Comparison of ENCODE assay signal across 15 mouse cellular contexts in the genomic region with DNA sequence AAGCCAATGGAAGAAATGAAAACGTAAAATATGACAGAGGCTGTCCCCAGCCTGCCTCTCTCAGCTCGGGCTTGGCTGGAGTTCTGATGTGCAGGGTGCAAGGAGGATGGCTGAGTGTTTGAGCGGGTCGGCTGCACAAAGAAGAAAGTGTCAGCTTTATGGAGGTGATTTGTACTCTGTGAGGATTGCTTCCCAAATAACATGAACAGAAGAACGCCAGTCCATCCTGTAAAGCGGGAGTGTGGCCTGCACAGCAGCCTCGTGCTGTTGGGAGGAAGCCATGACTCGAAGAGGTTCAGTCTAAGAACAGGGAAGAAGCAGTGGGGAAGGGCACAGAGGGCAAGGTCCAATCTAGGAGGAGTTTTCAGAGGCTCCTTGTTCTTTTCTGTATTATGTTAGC. TPM values are rescaled to one million over a fixed set of nuclear protein-coding genes. Genes with fewer than 3 reads are reported as not detected.
DNase-seq lines count a peak whose midpoint lies in the region; ATAC-seq lines count a peak whose summit lies in the region.
"Had no signal": no experiment of that assay in that cellular context is flagged by ENCODE, and none has a peak within 500 bp of the region (broad histone marks: within the 10 kb centered on the region; RNA-seq: fewer than 3 reads in every experiment).

No protein-coding gene starts in this region.

- no peak overlapping the region for H3K4me2 ChIP-seq in kidney, embryonic 14.5 days (replicated peaks; ENCODE audit: low read depth, low read length)
- peak overlapping the region; percentile 24; the same call in 1 of the 2 replicates for H3K4me2 ChIP-seq in stomach, embryonic 16.5 days (ENCODE audit: low read depth, low read length)
- H3K4me2 ChIP-seq in forebrain, embryonic 12.5 days, result no peak overlapping the region
- H3K4me2 ChIP-seq in forebrain, embryonic 11.5 days (ENCODE audit: low read depth, low read length, severe bottlenecking), result no peak overlapping the region
- H3K4me2 ChIP-seq: heart, embryonic 13.5 days had no signal

- ATAC-seq in kidney, embryonic 14.5 days (ENCODE audit: low FRiP score, low TSS enrichment), result peak; percentile 89
- peak; percentile 63; the same call in 1 of the 2 replicates for ATAC-seq in stomach, embryonic 16.5 days (ENCODE audit: insufficient read depth, low FRiP score)
- ATAC-seq in forebrain, embryonic 12.5 days (ENCODE audit: low FRiP score), result no peak
- no peak for ATAC-seq in forebrain, embryonic 11.5 days (replicated peaks; ENCODE audit: low FRiP score)

- H3K27ac ChIP-seq in kidney, embryonic 14.5 days (ENCODE audit: low read depth, low read length), result peak overlapping the region; percentile 42; the same call in 1 of the 2 replicates
- peak overlapping the region; percentile 68 for H3K27ac ChIP-seq in stomach, embryonic 16.5 days (ENCODE audit: low read length)
- no peak overlapping the region for H3K27ac ChIP-seq in forebrain, embryonic 12.5 days
- no peak overlapping the region for H3K27ac ChIP-seq in forebrain, embryonic 11.5 days (ENCODE audit: low read depth, low read length)
- H3K27ac ChIP-seq: embryonic facial prominence, embryonic 10.5 days; heart, embryonic 13.5 days had no signal

- no peaks in the 10 kb centered on the region for H3K4me1 ChIP-seq in kidney, embryonic 14.5 days (ENCODE audit: control insufficient read depth, insufficient read depth, low read length)
- H3K4me1 ChIP-seq in stomach, embryonic 16.5 days (ENCODE audit: control insufficient read depth, insufficient read depth, low read length), result peaks cover 12% of the 10 kb centered on the region; the same call in 1 of the 2 replicates
- no peaks in the 10 kb centered on the region for H3K4me1 ChIP-seq in forebrain, embryonic 12.5 days
- no peaks in the 10 kb centered on the region for H3K4me1 ChIP-seq in forebrain, embryonic 11.5 days (replicated peaks; ENCODE audit: control insufficient read depth, insufficient read depth, low read length)
- H3K4me1 ChIP-seq: embryonic facial prominence, embryonic 10.5 days; megakaryocyte, embryonic 14.5 days had no signal

- no peak overlapping the region for H3K9ac ChIP-seq in kidney, embryonic 14.5 days (ENCODE audit: low read depth, low read length)
- no peak overlapping the region for H3K9ac ChIP-seq in stomach, embryonic 16.5 days (ENCODE audit: low read length)
- no peak overlapping the region for H3K9ac ChIP-seq in forebrain, embryonic 12.5 days
- no peak overlapping the region for H3K9ac ChIP-seq in forebrain, embryonic 11.5 days (ENCODE audit: low read length)
- H3K9ac ChIP-seq: heart, embryonic 13.5 days had no signal

- H3K27me3 ChIP-seq in kidney, embryonic 14.5 days (ENCODE audit: control insufficient read depth, insufficient read depth, low read length), result no peaks in the 10 kb centered on the region
- no peaks in the 10 kb centered on the region for H3K27me3 ChIP-seq in stomach, embryonic 16.5 days (ENCODE audit: control insufficient read depth, insufficient read depth, low read length)
- H3K27me3 ChIP-seq in forebrain, embryonic 12.5 days, result no peaks in the 10 kb centered on the region
- no peaks in the 10 kb centered on the region for H3K27me3 ChIP-seq in forebrain, embryonic 11.5 days (ENCODE audit: control insufficient read depth, insufficient read depth, low read length)
- H3K27me3 ChIP-seq: CH12.LX; heart, embryonic 13.5 days; megakaryocyte, embryonic 14.5 days had no signal

- DNase-seq in kidney, adult 11 months, result peak; percentile 11
- peak; percentile 61 for DNase-seq in large intestine, adult 2 months (ENCODE audit: low read depth, low spot score)
- DNase-seq in adipocyte (ENCODE audit: low spot score), result no peak
- DNase-seq in forebrain, embryonic 11.5 days (ENCODE audit: low spot score), result no peak
- DNase-seq: cerebellum, postnatal 14 days; gastrocnemius, postnatal 25 days; heart, postnatal 4 days had no signal

- WGBS in kidney, embryonic 14.5 days, result 11% methylated on average over 8 of the region's 8 CpGs
- WGBS in large intestine, adult 2 months, result 20% methylated on average over 8 of the region's 8 CpGs
- 38% methylated on average over 8 of the region's 8 CpGs for WGBS in stomach, embryonic 16.5 days
- WGBS in forebrain, embryonic 12.5 days, result 82% methylated on average over 8 of the region's 8 CpGs
- 88% methylated on average over 8 of the region's 8 CpGs for WGBS in forebrain, embryonic 11.5 days

- H3K36me3 ChIP-seq in kidney, embryonic 14.5 days (ENCODE audit: control insufficient read depth, insufficient read depth, low read length), result no peaks in the 10 kb centered on the region
- no peaks in the 10 kb centered on the region for H3K36me3 ChIP-seq in stomach, embryonic 16.5 days (ENCODE audit: control insufficient read depth, insufficient read depth, low read length)
- no peaks in the 10 kb centered on the region for H3K36me3 ChIP-seq in forebrain, embryonic 12.5 days (replicated peaks)
- no peaks in the 10 kb centered on the region for H3K36me3 ChIP-seq in forebrain, embryonic 11.5 days (ENCODE audit: control insufficient read depth, insufficient read depth, low read length)
- H3K36me3 ChIP-seq: embryonic facial prominence, embryonic 10.5 days; heart, embryonic 13.5 days had no signal

- H3K4me3 ChIP-seq in kidney, embryonic 14.5 days (ENCODE audit: low read length), result no peak overlapping the region
- H3K4me3 ChIP-seq in stomach, embryonic 16.5 days (replicated peaks; ENCODE audit: low read length), result no peak overlapping the region
- H3K4me3 ChIP-seq in forebrain, embryonic 12.5 days (replicated peaks), result no peak overlapping the region
- no peak overlapping the region for H3K4me3 ChIP-seq in forebrain, embryonic 11.5 days (ENCODE audit: low read depth, low read length)
- H3K4me3 ChIP-seq: embryonic facial prominence, embryonic 10.5 days; erythroblast, embryonic 14.5 days; heart, embryonic 13.5 days; megakaryocyte, embryonic 14.5 days had no signal

- 0 out of 2 replicates have a peak, but pooled peaks cover 5% of the 10 kb centered on the region for H3K9me3 ChIP-seq in kidney, embryonic 14.5 days (ENCODE audit: control insufficient read depth, low read length)
- H3K9me3 ChIP-seq in stomach, embryonic 16.5 days (replicated peaks; ENCODE audit: control insufficient read depth, low read length), result no peaks in the 10 kb centered on the region
- no peaks in the 10 kb centered on the region for H3K9me3 ChIP-seq in forebrain, embryonic 12.5 days
- no peaks in the 10 kb centered on the region for H3K9me3 ChIP-seq in forebrain, embryonic 11.5 days (ENCODE audit: control insufficient read depth, low read length)

RNA-seq across cellular contexts. Expression of a gene that starts 48.7 kb away (rescaled TPM):
- polyA plus RNA-seq in kidney, embryonic 14.5 days (2014; fragmentation: Nextera tagmentation; extraction: Ambion mirVana), result 1.6 and 1.7 TPM in 2 replicates
- 3.0 and 5.2 TPM in 2 replicates for polyA plus RNA-seq in large intestine, adult 2 months (2012; rRNA removed)
- 1.0 and 1.4 TPM in 2 replicates for polyA plus RNA-seq in stomach, embryonic 16.5 days (2015; fragmentation: Nextera tagmentation; extraction: Ambion mirVana)
- polyA plus RNA-seq in forebrain, embryonic 12.5 days (2016; fragmentation: Nextera tagmentation; extraction: Ambion mirVana), result 1.2 and 1.7 TPM in 2 replicates
- 2.2 and 3.7 TPM in 2 replicates for polyA plus RNA-seq in forebrain, embryonic 11.5 days (2014; fragmentation: Nextera tagmentation; extraction: Ambion mirVana)
- polyA plus RNA-seq: erythroblast, embryonic 14.5 days had no signal

Comparison
In these comparisons a context has a peak if more than half of its experiments do, and no peak if none do; other contexts are left out.
1. DNase-seq: peak in kidney, adult 11 months (single experiment) and large intestine, adult 2 months (single experiment); none in adipocyte (single experiment) and forebrain, embryonic 11.5 days (single experiment).
2. ATAC-seq: peak in kidney, embryonic 14.5 days (single experiment) and stomach, embryonic 16.5 days (single experiment); none in forebrain, embryonic 12.5 days (single experiment) and forebrain, embryonic 11.5 days (single experiment).
3. H3K27ac ChIP-seq: peak in kidney, embryonic 14.5 days (single experiment) and stomach, embryonic 16.5 days (single experiment); none in forebrain, embryonic 12.5 days (single experiment) and forebrain, embryonic 11.5 days (single experiment).